Mouse (Mus musculus) cerebellum, adult 2 months (tissue): ENCODE data around the gene Olfr186.

Source experiments
- CTCF ChIP-seq: fragments of 200-500 bp; IDR thresholded peaks from 2 replicates; pipeline ENCODE4 v1.5.1; 2011; ENCODE audit warnings: low read depth, mild to moderate bottlenecking, control low read depth, low read length, moderate library complexity, borderline replicate concordance; ENCODE audit not compliant: insufficient read depth
- POLR2A ChIP-seq: fragments of 200-500 bp; IDR thresholded peaks from 2 replicates; pipeline ENCODE4 v1.6.1; 2011; ENCODE audit warnings: low read length, control low read depth, borderline replicate concordance; ENCODE audit not compliant: insufficient read depth

- TF ChIP-seq POLR2A (no peak), CTCF (no peak)
Measured at GRCm38 (mm10) chr16:59048860-59049259, 18.8 kb upstream of the Olfr186 start.
